Mouse (Mus musculus) lung, adult 2 months (tissue): ENCODE measurements at regions not wholly inside any gene's neighbourhood (a gene's known extent, or its start where the extent isn't known, plus 50 kb on each side); places are given as distances from the start of the nearest gene placed in this dataset.

Experiments
- DNase-seq: peaks from one replicate; pipeline ENCODE4 v3.0.0; 2022
- H3K4me1 ChIP-seq: fragments of 200-500 bp; 2 replicates; pipeline ENCODE4 v1.6.1; 2011; ENCODE audit warnings: low read length; ENCODE audit not compliant: control insufficient read depth, insufficient read depth
- H3K4me3 ChIP-seq: fragments of 200-500 bp; replicated peaks from 2 replicates; pipeline ENCODE3; 2011; ENCODE audit warnings: low read depth, mild to moderate bottlenecking, control low read depth, low read length; ENCODE audit errors: extremely low read depth
- CTCF ChIP-seq: fragments of 200-500 bp; IDR thresholded peaks from 2 replicates; pipeline ENCODE4 v1.5.1; 2011; ENCODE audit warnings: mild to moderate bottlenecking, low read length, control low read depth; ENCODE audit not compliant: insufficient read depth
- POLR2A ChIP-seq: fragments of 200-500 bp; IDR thresholded peaks from 2 replicates; pipeline ENCODE4 v1.6.1; 2011; ENCODE audit warnings: low read depth, mild to moderate bottlenecking, control low read depth, low read length, borderline replicate concordance; ENCODE audit errors: extremely low read depth
- WGBS: fragments of 180-500 bp; shearing (Covaris S2); methylation state at CpG from one replicate; pipeline ENCODE4 v1.1.7; 2018; 5-methylcytosine and 5-hydroxymethylcytosine counted together

DNA sequence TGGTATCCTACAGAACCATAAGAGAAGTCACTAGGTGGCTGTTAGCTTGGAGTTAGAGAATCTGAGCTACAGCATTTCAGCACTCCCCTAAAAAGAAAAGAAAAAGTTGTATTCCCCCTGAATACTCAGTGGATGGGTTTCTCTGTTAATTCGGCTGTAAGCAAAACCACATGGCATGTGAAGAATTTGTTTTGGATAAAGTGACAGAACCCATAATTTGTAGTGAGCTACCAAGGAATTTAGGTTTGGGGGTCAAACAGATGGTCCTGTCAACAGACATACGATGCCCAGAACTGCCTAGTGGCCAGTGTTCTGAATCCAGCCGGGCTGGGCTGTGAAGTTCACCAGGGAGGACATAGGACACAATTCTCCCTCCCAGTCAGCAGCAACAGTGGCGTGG lies 358.0 kb upstream of the Kazn start:
- Histone ChIP-seq H3K4me1 (no peaks in the 10 kb centered on the region), H3K4me3 (no peak overlapping the region)
- 50% methylated on average over 4 of the region's 4 CpGs for WGBS
- DNase-seq: no peak
- no peak for TF ChIP-seq POLR2A
- no peak for TF ChIP-seq CTCF

DNA sequence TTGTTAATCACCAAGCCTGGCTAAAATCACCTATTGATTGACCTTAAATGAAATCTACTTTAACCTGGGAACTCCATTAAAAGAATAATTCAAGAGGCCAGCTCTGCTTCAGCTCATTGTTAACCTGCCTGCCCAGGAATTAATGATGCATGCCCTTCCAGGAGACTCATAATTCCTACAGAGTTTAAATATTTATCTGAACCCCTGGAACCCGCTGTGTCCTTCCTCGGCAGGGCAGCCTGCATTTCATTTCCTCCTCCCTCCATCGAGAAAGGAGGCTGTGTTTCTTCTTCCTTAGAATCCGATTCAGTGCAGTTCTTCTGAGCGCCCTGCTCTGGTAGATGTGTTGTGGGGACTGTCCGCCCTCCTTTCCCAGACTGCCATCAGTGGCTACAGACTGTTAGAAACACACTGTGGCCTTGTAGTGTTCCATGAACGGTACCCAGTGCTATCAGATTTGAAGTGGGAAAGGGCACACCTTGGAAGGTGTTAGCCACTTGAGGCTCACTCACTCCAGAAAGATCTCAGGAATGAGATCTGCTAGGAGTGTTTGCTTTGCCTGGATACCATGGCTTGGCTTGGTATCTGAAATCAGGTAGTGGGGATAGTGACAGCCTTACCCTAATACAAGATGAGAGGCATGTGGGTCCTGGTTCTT lies 350.0 kb upstream of the Kazn start:
- TF ChIP-seq POLR2A: no peak
- no peak for TF ChIP-seq CTCF
- Histone ChIP-seq H3K4me3 (no peak overlapping the region), H3K4me1 (no peaks in the 10 kb centered on the region)
- WGBS: 52% methylated on average over 7 of the region's 7 CpGs
- no peak for DNase-seq

DNA sequence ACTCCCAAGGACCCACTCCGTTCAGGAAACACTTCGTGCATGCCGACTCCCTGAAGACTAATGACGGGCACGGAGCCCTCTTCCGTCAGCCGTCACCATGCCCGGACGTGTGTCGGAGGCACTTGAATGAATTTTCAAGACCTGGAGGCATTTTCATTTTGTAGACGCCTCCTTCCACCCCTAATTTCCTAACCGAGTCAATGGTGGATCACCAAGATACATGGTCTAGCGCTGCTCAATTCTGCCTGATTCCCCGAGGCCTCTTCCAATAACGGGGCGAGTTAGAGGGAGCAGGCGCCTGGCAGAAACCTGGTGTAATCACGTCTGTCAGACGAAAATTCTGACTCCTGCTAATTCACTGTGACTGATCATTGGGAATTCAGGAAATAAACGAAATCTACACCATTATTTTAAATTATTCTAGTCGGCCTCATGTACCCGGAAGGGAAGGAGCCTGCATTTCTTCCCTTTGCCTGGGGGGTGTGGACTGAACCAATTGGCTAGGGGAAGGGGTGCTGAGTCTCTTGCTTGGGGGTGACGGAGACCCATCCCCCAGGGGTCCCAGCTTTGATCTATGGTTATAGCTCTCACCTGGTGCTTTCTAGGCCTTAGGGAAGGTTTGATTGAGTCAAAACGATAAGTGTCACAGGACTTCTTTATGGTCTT lies 349.4 kb upstream of the Kazn start:
- H3K4me3 ChIP-seq: no peak overlapping the region
- WGBS: 67% methylated on average over 24 of the region's 24 CpGs
- DNase-seq: no peak
- no peak for TF ChIP-seq CTCF
- no peak for TF ChIP-seq POLR2A
- no peaks in the 10 kb centered on the region for H3K4me1 ChIP-seq

DNA sequence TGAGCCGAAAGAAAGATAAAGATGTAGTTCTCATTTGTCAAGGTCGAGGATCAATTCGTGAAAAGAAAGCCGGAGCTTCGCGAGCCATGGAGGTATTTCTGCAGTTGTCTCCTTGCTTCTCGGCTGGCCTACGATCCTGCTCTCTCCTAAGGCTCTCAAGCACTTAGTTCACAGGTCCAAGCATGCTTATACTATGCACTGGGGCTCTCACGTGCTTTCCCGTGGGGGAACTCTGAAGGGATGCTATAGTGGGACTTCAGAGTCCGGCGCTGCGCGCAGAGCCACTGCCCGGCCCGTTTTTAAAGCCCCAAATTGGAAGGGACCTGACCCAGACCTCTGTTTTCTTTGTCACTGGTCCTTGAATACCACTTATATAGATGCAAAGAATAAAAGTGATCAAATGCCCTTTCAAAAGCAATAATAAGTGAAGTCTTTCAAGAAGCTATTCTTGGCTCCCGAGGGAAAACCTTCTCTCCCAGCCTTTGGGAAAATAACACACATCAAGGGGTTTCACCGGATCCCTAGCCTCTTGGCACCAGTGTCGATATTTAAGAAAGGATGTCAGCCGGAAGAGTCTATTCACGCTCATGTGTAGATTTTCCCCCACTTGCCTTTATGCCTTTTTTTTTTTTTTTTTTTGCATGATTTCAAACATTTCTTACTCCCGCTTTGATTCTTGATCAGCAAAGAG lies 348.3 kb upstream of the Kazn start:
- no peak for TF ChIP-seq POLR2A
- no peak for TF ChIP-seq CTCF
- Histone ChIP-seq H3K4me3 (no peak overlapping the region), H3K4me1 (no peaks in the 10 kb centered on the region)
- WGBS: 82% methylated on average over 22 of the region's 22 CpGs
- no peak for DNase-seq

DNA sequence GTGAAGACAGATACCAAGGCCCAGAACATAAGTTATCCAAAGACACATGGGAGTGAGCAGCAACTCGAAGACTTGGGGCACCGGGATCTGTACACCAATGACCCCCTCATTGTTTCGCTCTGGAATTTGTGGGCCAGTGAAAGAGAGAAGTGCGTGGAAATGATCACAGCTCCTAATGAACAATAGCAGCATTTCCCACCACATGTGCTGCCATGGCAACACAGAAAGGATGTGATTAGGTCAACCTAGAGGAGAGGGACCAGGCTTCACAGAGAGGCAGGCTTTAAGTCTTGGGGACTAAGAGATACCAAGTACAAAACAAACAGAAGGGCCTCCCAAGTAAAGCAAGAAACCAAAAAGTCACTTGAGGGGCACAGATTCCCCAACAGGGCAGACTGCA lies 339.3 kb upstream of the Kazn start:
- H3K4me3 ChIP-seq: no peak overlapping the region
- 71% methylated on average over 4 of the region's 4 CpGs for WGBS
- DNase-seq: no peak
- TF ChIP-seq CTCF (no peak), POLR2A (no peak)
- H3K4me1 ChIP-seq: no peaks in the 10 kb centered on the region

DNA sequence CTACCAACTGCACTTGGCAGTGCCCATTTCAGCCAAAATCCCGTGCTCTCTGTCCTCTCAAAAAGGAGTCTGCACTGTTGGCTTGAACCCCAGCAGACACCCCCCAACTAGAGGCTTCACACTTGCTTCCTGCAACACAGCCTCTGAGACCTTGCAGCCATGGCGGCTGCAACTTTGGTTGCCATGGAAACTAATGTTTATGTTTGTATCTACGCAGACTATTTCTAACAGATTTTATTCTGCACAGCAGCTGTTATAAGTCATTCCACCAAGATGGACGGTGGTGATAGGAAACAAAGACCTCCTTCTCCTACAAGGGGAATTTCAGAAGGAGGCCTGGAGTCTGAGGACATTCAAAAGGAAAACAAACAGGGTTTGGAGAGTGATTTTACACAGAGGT lies 338.3 kb upstream of the Kazn start:
- DNase-seq: no peak
- TF ChIP-seq CTCF (no peak), POLR2A (no peak)
- 27% methylated on average over 4 of the region's 4 CpGs for WGBS
- Histone ChIP-seq H3K4me3 (no peak overlapping the region), H3K4me1 (no peaks in the 10 kb centered on the region)

DNA sequence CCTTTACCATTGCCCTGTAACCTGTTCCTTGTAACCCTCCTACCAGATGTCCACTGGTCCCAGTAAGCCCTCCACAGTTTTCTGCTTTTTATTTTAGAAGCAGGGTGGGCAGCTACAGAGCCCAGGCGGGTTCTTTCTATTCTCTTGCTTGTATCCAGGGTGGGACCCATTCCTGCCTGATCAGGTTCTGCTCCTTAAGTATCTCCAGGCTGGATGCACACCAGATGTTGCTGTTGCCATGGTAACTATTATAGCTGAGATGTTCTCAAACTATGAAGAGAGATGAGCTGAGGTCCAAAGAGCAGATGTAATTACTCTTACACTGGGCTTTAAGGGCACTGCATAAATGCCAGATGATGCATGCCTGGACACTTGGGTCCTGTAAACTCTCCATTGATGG lies 335.3 kb upstream of the Kazn start:
- no peak for DNase-seq
- no peak overlapping the region for H3K4me3 ChIP-seq
- no peaks in the 10 kb centered on the region for H3K4me1 ChIP-seq
- TF ChIP-seq POLR2A (no peak), CTCF (no peak)
- 65% methylated on average over 1 of the region's 1 CpGs for WGBS

DNA sequence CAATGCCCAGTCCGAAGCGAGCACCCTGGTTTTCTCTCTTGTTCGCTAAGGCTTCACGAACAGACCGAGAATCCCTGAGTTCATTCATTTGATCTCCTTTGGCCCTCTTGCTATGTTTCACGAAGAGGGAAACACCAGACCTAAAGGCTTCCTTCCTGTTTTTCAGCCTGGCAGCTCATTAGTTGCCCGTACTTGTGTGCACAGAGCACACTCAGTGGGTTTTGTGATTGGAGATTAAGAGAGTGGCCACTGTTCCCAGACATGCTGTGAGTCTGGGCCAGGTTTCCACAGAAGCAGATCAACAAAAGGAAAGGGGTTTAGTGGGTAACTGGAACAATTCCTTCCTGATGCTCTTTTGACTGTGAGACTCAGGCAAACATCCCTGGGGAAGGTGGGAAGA lies 331.5 kb upstream of the Kazn start:
- H3K4me3 ChIP-seq: no peak overlapping the region
- no peaks in the 10 kb centered on the region for H3K4me1 ChIP-seq
- WGBS: 59% methylated on average over 7 of the region's 7 CpGs
- DNase-seq: no peak
- TF ChIP-seq POLR2A (no peak), CTCF (no peak)

DNA sequence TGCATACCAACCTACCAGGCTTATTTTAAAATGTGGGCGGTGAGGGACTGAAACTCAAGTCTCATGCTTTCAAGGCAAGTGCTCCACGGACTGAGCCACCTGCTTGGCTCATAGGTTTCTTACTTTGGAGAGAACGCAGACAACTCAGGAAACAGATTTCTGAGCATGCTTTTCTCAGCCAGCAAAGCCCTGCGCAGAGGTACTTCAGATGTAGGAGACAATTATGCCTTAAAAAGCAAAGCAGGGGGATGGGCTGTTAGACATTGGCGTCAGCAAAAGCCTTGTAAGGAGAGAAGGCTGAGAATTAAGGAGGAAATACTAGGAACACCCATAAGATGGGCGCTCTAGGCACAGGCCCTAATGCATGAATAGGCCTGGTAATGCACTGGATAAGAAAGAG lies 329.4 kb upstream of the Kazn start:
- no peak for DNase-seq
- TF ChIP-seq CTCF (no peak), POLR2A (no peak)
- H3K4me3 ChIP-seq: no peak overlapping the region
- H3K4me1 ChIP-seq: no peaks in the 10 kb centered on the region
- WGBS: 69% methylated on average over 6 of the region's 6 CpGs

DNA sequence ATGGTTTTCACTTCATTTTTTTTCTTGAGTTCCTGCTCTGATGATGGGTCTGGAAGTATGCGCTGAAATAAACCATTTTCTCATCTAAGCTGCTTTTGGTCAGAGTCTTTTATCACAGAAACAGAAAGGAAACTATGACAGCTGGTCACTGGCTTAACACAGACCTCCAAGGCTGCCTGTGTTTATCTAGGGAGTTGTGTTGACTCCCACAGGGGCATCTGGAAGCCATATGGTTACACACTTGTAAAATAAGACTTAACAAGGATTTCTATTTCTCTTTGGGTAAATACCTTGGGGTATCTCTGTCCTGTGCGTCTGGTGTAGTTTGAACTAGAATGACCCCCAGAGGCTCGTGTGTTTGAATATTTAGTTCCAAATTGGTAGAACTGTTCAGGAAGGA lies 315.5 kb upstream of the Kazn start:
- 55% methylated on average over 3 of the region's 3 CpGs for WGBS
- Histone ChIP-seq H3K4me1 (no peaks in the 10 kb centered on the region), H3K4me3 (no peak overlapping the region)
- no peak for DNase-seq
- TF ChIP-seq POLR2A (no peak), CTCF (no peak)
